Mouse (Mus musculus) left cerebral cortex, adult 18-20 months (tissue): ENCODE data around the gene Palm. TPM values are rescaled to one million over a fixed set of nuclear protein-coding genes. Genes with fewer than 3 reads are reported as not detected.

Source experiments
- DNase-seq, 2 experiments: peaks; one replicate each; pipeline ENCODE4 v3.0.0; 2021 to 2022; ENCODE audit warnings: low spot score in 2 of 2, mixed read lengths in 1 of 2
- total RNA-seq, 2 experiments: library from RNA; stranded (reverse); gene quantifications; 2 replicates each; pipeline ENCODE4 v1.2.3; 2021

The Palm gene
- total RNA-seq, 2 experiments from 2014 or later: 290 to 308 TPM

GRCm38 (mm10) chr10:79768400-79768799 lies 25.0 kb upstream of the Palm start:
- DNase-seq: peak; percentile 71 to 78

- DNase-seq: no peak
Measured at GRCm38 (mm10) chr10:79769329-79769728, 24.0 kb upstream of the Palm start.

GRCm38 (mm10) chr10:79772320-79772719 lies 21.1 kb upstream of the Palm start:
- DNase-seq: no peak

GRCm38 (mm10) chr10:79773208-79773607 lies 20.2 kb upstream of the Palm start:
- no peak for DNase-seq

- no peak for DNase-seq
Measured at GRCm38 (mm10) chr10:79774486-79775279, 18.7 kb upstream of the Palm start.

- no peak for DNase-seq
Measured at GRCm38 (mm10) chr10:79777103-79777531, 16.3 kb upstream of the Palm start, which contains the start of gene Fstl3. Gene Fstl3, plus strand, starts transcription at chr10:79777272.

GRCm38 (mm10) chr10:79778006-79778405 lies 15.4 kb upstream of the Palm start:
- DNase-seq: no peak

GRCm38 (mm10) chr10:79779193-79779592 lies 14.2 kb upstream of the Palm start:
- no peak for DNase-seq

GRCm38 (mm10) chr10:79779784-79780663 lies 13.3 kb upstream of the Palm start:
- DNase-seq: peak; percentile 95

- DNase-seq: no peak
Measured at GRCm38 (mm10) chr10:79780664-79781015, 12.7 kb upstream of the Palm start.

GRCm38 (mm10) chr10:79781139-79781538 lies 12.2 kb upstream of the Palm start:
- no peak for DNase-seq

GRCm38 (mm10) chr10:79781956-79782355 lies 11.4 kb upstream of the Palm start:
- DNase-seq: no peak

GRCm38 (mm10) chr10:79783050-79783449 lies 10.3 kb upstream of the Palm start:
- DNase-seq: no peak

- no peak for DNase-seq
Measured at GRCm38 (mm10) chr10:79783920-79784800, 9.2 kb upstream of the Palm start.

- DNase-seq: peak; percentile 65 to 79
Measured at GRCm38 (mm10) chr10:79788386-79789158, 4.8 kb upstream of the Palm start.

- no peak for DNase-seq
Measured at GRCm38 (mm10) chr10:79789581-79789980, 3.8 kb upstream of the Palm start.

GRCm38 (mm10) chr10:79790861-79791260 lies 2.5 kb upstream of the Palm start, which contains the start of gene Prss57:
Gene Prss57, minus strand, starts transcription at chr10:79790961.
- no peak for DNase-seq

GRCm38 (mm10) chr10:79792339-79793040 lies 882 bp upstream of the Palm start:
- no peak for DNase-seq

- DNase-seq: peak; percentile 49 to 60
Measured at GRCm38 (mm10) chr10:79793738-79794490, 542 bp downstream of the Palm start.
